Mouse (Mus musculus): ENCODE measurements around the gene Spsb2.
"Not testable (repeated sequence)": the region's sequence is repeated elsewhere in the genome, so short reads cannot be mapped to it uniquely, and the experiment has no call there.

Spsb2 gene

DNA sequence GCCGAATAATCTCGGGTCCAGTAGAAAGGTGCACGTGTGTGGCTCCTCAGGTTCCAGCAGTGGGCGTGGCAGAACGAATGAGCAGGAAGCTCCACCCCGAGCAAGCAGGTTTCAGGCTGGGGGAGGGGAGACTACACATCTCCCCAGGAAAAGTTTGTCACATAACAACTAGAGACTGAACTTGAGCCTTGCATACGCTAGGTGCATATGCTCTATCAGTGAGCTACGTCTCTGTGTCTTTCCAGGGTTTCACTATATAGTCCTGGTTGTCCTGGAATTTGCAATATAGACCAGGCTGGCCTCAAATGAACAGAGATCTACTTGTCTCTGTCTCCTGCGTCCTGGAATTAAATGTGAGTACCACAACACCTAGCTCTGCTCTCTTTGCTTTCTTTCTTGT, 6.1 kb upstream of the Spsb2 start:
- in situ Hi-C loops (cut with MboI; ENCODE audit: low sequenced_read_pairs): not testable (repeated sequence)

DNA sequence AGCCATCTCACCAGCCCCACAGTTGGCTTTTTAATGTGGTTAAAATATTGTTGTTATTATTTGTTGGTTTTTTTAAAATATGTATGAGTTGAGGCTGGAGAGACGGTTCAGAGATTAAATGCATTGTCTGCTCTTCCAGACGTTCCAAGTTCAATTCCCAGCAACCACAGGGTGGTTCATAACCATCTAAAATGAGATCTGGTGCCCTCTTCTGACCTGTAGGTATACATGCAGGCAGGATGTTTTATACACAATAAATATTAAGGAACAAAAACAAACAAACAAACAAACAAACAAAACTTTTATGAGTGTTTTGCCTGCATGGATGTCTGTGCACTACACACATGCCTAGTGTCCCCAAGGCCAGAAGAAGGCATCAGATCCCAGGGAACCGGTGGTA, 5.4 kb upstream of the Spsb2 start:
- in situ Hi-C loops (cut with MboI; ENCODE audit: low sequenced_read_pairs): no loop called here

DNA sequence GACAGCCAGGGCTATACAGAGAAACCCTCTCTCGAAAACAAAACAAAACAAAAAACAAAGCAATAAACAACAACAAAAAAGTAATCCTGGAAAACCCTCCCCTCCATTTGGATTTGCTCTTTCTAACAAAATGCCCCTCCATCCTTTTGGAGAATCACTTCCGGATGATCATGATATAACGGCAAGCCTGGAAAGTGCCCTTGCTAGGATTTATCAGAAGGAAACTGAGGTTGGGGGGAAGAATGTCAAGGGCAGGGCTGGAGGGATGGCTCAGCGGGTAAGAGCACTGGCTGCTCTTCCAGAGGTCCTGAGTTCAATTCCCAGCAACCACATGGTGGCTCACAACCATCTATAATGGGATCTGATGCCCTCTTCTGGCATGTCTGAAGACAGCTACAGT, 4.8 kb upstream of the Spsb2 start:
- in situ Hi-C loops (cut with MboI; ENCODE audit: low sequenced_read_pairs): not testable (repeated sequence)

DNA sequence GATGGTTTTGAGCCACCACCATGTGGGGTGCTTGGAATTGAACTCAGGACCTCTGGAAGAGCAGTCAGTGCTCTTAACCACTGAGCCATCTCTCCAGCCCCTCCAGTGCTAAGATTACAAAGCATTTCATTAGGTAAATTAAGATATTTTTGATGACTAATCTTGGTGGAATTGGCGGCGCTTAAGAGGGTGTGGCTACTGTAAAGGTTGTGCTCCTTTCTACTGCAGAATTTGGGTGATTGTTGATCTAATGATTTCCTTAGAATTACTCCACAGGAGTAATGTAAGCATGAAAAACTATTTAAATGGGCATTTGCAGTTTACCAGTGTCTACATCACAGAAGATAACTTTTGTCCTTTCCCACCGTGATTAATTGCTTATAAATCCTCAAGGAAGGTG, 4.1 kb upstream of the Spsb2 start:
- in situ Hi-C loops (cut with MboI; ENCODE audit: low sequenced_read_pairs): no loop called here

DNA sequence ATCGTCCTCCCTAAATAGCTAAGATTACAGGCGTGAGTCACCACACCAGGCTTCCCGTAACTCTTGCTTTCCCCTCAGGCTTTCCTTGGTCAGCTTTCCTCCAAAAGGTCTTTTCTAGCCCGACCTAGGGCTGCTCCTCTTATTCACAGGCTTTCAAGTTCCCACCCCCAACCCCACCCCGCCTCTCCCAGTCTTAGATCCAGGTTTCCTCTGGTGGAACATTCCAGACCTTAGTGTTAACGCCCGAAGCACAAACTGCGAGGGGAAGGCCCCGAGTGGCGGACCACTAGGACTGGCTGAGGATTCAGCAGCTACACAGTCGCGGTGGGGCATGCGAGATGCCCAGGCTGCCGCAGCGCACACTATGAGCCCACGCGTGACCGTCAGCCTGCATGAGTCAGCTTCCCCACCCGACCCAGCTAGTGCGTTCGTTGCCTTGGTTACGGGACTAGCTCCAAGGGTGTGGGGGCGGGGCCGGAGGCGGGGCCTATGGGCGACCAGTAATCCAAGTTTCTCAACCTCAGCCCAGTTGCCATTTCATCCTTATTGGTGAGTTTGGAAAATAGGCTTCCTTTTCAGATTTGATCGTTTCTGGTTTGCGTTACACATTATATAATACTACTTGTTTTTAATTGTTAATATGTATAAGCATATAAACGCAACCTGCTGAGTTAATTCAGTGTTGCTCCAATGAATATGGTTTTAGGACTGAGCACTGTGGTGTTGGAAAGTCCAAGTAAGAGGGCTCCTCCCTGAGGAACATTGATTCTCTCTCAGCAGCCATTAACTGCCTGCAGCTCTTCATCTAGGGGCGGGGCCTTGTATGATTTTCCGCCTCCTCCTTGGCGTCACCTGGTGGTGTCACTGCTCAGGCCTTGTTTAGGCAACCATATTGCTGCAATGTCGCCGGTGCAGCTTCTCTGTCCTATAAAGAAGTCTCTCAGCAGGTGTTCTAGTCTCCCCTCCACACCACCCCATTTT, 2.8 kb upstream of the Spsb2 start:
- in situ Hi-C loops (cut with MboI; ENCODE audit: low sequenced_read_pairs): no loop called here

DNA sequence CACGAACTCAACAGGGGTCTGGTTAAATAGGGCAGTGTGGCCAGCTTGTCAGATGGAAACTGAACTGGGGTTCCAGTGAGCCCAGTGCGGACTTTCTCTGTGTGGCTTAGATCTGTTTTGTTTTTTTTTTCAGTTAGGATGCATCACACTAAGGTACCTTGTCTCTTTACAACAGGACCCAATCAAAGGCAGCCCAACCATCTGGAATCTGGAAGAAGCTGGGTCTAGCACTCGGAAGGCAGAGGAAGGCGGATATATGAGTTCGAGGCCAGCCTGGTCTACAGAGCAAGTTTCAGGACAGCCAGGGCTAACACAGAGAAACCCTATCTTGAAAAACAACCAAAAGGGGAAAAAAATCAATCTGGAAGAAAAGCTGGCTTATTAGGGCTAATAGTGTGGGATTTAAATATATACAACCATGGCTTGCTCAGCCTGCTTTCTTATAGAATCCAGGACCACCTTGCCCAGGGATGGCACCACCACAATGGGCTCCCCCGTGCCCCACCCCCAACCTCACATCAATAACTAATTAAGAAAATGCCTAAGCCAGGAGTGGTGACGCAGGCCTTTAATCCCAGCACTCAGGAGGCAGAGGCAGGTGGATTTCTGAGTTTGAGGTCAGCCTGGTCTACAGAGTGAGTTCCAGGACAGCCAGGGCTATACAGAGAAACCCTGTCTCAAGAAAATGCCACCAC, 1.9 kb upstream of the Spsb2 start:
- in situ Hi-C loops (cut with MboI; ENCODE audit: low sequenced_read_pairs): no loop called here

DNA sequence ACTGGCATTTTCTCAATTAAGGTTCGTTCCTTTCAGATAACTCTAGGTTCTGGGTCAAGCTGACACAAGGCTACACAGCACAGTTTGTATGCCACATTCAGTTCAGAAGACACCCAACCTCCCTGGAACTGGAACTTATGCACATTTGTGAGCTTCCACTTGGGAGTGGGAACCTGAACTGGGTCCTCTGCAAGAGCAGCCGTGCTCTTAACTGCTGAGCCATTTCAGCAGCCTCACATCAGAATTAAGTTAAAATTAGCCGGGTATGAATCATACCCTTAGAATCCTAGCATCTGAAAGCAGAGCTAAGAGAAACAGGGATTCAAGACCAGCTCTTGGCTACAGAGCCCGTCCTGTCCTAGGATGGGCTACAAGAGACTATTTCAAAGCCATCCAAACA, 1.1 kb upstream of the Spsb2 start:
- in situ Hi-C loops (cut with MboI; ENCODE audit: low sequenced_read_pairs): no loop called here

DNA sequence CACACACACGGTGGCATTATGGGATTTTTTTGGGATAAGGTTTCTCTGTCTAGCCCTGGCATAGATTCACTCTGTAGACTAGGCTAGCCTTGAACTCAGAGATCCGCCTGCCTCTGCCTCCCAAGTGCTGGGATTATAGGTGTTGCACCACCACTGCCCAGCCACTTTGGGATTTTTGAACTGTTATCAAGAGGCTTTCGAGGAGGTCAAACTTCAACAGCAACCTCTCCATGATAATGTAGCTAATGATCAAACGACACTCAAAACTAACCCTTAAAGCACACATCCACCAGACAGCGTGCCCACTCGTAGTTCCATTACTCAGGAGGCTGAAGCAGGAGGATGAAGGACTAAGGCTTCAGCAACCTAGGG, 489 bp upstream of the Spsb2 start:
- in situ Hi-C loops (cut with MboI; ENCODE audit: low sequenced_read_pairs): no loop called here

DNA sequence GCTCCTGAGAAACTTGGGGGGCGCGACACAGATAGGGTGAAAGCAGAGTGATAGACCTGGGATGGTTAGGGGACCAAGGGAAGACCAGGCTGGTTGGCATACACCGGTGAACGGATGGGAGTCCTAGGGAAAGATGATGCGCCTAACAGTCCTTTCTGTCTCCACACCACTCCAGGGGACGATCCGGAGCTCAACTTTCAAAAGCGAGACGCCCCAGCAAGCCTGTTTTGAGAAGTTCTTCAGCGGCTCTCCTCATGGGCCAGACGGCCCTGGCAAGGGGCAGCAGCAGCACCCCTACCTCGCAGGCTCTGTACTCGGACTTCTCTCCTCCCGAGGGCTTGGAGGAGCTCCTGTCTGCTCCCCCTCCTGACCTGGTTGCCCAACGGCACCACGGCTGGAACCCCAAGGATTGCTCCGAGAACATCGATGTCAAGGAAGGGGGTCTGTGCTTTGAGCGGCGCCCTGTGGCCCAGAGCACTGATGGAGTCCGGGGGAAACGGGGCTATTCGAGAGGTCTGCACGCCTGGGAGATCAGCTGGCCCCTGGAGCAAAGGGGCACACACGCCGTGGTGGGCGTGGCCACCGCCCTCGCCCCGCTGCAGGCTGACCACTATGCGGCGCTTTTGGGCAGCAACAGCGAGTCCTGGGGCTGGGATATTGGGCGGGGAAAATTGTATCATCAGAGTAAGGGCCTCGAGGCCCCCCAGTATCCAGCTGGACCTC, 752 bp downstream of the Spsb2 start:
- in situ Hi-C loops (cut with MboI; ENCODE audit: low sequenced_read_pairs): no loop called here

DNA sequence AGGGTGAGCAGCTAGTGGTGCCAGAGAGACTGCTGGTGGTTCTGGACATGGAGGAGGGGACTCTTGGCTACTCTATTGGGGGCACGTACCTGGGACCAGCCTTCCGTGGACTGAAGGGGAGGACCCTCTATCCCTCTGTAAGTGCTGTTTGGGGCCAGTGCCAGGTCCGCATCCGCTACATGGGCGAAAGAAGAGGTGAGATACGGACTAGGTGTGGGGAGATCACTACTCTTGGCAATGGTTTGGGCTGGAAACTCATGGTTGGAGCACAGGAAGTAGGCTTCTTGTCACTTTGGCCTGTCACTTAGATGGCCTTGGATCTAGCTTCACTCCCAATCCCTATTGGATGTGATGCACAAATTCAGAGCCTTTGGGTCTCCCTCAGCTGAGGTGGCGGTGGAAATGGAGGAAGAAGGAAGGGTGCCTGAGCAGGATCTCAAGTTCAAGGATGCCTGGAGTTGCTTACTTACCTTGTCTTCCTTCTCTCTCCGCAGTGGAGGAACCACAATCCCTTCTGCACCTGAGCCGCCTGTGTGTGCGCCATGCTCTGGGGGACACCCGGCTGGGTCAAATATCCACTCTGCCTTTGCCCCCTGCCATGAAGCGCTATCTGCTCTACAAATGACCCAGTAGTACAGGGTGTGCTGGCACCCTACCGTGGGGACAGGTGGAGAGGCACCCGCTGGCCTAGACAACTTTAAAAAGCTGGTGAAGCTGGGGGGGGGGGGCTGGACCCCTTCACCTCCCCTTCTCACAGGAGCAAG, 1.5 kb downstream of the Spsb2 start:
- in situ Hi-C loops (cut with MboI; ENCODE audit: low sequenced_read_pairs): no loop called here

DNA sequence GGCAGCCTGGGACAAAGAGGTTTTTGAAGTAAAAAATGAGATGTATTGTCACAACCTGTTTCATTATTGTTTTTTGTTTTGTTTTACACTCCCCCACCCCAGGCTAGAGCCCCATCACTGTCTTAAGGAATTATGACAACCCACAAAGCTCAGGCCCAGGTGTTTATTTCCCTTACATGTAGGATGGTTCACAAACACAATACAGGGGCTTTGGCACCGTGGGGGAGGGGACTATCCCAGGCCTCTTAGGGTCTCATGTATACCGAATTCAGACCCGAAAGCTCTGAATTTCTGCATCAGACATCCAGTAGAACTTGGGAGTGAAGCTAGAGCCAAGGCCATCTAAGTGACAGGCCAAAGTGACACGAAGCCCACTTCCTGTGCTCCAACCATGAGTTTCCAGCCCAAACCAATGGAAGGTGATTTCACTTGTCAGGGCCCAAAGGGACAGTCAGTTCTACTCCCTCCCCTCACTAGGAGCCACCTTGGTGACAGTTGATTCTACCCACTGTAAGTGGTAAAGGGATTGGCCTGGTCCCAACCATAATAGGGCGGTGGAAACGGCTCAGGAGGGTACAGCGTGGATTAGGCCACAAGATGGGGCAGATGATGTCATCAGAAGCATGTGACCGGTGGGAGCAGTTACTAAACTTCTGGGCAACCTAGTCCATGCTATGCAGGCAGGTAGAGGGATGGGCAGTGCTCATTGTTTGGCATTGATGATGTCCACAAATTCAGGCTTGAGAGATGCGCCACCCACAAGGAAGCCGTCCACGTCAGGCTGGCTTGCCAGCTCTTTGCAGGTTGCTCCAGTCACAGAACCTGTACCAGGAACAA, 2.3 kb downstream of the Spsb2 start:
- in situ Hi-C loops (cut with MboI; ENCODE audit: low sequenced_read_pairs): not testable (repeated sequence)

DNA sequence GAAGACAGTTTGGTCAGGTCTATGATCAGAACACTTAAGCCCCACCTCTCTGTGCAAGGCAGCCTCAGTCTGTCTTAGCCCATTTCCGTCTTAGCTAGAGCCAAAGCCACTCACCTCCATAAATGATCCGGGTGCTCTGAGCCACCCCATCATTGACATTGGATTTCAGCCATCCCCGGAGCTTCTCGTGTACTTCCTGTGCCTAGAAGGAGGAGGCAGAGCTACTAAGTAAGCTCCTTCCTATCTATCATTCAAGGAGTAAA, 2.9 kb downstream of the Spsb2 start:
- in situ Hi-C loops (cut with MboI; ENCODE audit: low sequenced_read_pairs): no loop called here

DNA sequence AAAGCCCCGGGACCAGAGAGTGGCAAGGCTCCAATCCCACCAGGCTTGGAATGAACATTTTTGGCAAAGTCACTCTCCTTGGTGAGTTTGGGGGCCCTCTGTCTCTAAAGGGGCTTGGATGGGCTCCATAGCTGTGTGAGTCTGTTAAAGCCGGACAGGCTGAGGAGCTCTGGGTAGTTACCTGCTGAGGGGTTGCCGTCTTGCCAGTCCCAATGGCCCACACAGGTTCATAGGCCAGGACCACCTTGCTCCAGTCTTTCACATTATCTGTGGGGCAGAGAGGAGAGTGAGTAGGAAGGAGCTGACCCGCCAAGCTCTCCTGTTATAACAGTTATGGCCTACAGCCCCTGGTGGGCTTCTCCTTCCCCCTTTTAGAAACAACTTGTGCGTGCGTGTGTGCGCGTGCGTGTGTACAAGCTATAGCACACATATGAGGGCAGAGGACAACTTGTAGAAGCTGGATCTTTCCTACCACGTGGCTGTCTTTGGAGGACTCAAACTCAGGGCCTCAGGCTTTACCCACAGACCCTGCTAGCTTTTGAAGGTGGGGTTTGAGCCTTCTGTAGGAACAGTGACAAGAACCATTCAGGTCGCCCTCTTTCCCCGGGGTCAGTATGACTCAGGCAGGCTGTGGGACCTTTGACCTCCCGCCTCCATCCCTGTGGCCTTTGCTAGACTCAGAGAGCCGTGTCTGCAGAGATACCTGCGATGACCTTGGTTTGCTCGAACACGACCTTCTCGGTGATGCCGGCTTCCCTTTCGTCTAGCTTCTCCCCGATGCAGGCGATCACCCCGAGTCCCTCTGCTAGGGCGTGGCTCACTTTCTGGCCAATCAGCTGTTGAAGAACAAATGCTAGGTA, 3.5 kb downstream of the Spsb2 start:
- in situ Hi-C loops (cut with MboI; ENCODE audit: low sequenced_read_pairs): no loop called here

DNA sequence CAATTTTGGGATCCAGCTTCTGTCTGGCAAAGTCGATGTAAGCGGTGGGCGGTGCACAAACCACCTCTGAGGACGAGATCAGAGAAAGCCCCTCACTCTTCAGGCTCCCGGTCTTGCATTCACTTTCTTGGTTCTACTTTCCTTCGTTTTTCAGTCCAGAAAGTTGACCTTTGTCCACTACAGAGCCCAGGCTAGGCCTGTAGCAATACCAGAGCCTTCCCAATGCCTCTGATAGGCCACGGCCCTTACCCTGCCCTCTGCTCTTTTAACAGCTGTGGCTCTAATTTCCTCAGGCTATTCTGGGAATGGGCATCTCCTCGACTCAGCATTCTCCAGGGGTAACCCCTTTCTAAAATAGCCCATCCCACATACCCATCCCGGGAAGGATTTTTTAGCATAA, 4.4 kb downstream of the Spsb2 start:
- in situ Hi-C loops (cut with MboI; ENCODE audit: low sequenced_read_pairs): no loop called here

DNA sequence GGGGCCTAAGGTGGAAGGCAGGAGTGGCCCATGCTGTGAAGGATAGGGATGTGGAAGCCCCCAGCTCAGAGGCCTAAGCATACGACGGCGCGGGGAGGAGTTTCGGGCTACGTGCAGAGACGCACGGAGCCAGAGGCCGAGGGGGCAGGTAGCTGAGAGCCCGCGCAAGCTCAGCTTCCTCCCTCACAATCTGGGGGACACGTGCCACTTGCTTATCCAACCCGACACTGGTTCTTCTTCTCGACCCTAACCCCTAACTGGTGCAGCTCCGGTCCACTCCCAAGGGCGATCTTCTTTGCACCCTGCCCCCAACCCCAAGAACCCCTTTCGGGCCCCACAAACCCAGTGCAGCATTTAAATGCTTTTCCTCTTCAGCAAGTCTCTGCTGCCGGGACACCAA, 5.0 kb downstream of the Spsb2 start:
- in situ Hi-C loops (cut with MboI; ENCODE audit: low sequenced_read_pairs): no loop called here

DNA sequence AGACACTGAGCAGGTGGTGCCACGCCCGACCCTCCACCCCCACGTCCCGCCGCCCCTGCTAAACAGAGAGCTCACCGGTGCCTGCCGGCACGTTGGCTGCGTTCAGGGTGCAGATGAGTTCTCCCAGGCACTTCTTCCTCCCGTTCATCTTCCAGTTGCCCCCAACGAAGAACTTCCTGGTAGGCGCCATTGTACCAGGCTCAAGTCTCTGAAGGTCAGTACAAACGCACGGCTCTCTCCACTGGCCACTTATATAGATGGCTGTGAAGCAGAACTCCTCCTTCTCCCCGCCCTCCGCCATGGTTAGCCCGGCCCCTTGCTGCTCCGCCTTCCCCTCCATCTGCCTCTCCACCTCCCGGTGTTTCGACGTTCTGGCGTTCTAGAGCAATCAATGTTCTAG, 5.5 kb downstream of the Spsb2 start, which contains the start of gene Tpi1:
Gene Tpi1, minus strand, starts transcription at position 364 of the 400 bp plus-strand sequence.
- in situ Hi-C loops (cut with MboI; ENCODE audit: low sequenced_read_pairs): no loop called here

DNA sequence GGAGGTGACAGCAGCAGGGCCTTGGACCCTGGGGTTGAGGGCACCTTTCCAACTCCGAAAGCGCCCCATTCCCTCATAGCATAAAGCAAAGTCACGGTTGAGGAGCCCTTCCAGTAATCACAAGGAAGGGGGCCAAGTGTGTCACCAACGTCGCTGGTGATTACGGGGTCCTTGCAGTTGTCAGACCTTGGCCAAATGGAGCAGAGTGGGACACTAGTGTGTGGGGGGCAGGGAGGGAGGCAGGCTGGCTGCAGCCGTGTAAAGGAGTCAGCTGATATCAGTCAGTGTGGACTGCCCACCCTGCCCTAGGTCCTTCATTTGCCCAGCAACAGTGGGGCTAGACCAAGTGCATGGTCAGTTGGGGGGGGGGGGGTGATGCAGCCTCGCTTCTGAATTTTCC, 6.0 kb downstream of the Spsb2 start:
- in situ Hi-C loops (cut with MboI; ENCODE audit: low sequenced_read_pairs): no loop called here

DNA sequence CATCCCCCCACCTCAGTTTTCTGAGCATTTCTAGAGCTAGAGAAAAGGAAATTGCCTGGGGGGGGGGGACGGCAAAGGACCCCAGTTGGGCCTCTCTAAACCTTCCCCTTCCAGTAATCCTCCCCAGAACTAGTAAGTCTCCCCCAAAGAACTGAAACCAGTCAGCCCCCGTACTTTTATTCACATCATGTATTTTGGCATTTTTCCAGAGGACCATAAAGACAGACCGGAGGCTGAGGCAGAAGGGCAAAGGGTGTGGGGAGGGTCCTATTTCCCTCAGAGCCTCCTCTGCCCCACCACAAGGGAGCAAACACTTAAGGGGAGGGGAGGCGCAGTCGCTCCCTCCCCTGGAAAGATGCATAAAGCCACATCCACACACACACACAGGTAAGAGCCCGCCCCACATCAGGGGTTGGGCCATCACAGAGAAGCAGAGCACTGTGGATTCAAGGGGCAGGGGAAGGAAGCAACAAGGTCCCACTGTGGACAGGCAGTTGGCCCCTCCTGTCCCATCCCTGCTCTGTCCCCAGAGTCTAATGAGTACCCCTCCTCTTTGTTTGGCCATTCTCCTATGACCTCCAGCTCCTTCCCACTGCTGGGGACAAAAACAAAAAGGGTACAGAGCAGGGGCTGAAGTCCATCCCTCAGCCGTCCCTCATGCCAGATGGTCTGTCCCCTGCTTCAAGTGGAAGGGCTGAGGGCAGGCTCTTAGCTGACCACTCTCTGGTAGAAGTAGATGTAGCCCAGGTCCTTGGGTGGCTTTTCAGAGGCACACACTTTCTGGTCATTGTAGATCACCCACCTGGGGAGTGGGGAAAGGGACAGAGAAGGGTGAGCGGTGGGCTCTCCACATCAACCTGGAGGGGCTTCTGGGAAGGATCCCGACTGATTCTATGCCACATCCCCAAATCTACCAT, 6.7 kb downstream of the Spsb2 start:
- in situ Hi-C loops (cut with MboI; ENCODE audit: low sequenced_read_pairs): no loop called here
